Mouse (Mus musculus) heart, adult 2 months (tissue): ENCODE results near the gene Rp9. TPM values are rescaled to one million over a fixed set of nuclear protein-coding genes. Genes with fewer than 3 reads are reported as not detected.
A peak's percentile ranks its signal among the peaks of the same experiment; 100 is the strongest.

Source experiments
- DNase-seq, 2 experiments: peaks; one replicate each; pipeline ENCODE4 v3.0.0; 2021
- H3K27ac ChIP-seq: fragments of 200-600 bp; 2 replicates; pipeline ENCODE4 v1.8.1; 2022
- H3K27me3 ChIP-seq: fragments of 200-500 bp; 2 replicates; pipeline ENCODE4 v1.6.1; 2012; ENCODE audit warnings: mild to moderate bottlenecking, low read length, inconsistent platforms, mixed read lengths; ENCODE audit not compliant: control insufficient read depth, insufficient read depth
- H3K36me3 ChIP-seq: fragments of 200-500 bp; 2 replicates; pipeline ENCODE4 v1.6.1; 2012; ENCODE audit warnings: low read length, inconsistent platforms; ENCODE audit not compliant: control insufficient read depth, insufficient read depth
- H3K4me1 ChIP-seq: fragments of 200-500 bp; 2 replicates; pipeline ENCODE4 v1.6.1; 2011; ENCODE audit warnings: low read length; ENCODE audit not compliant: control insufficient read depth, insufficient read depth
- H3K4me3 ChIP-seq: fragments of 200-600 bp; 2 replicates; pipeline ENCODE4 v1.8.1; 2022
- H3K79me2 ChIP-seq: fragments of 200-500 bp; replicated peaks from 2 replicates; pipeline ENCODE4 v1.6.1; 2012; ENCODE audit warnings: mild to moderate bottlenecking, inconsistent platforms, low read length, moderate library complexity, mixed read lengths; ENCODE audit not compliant: control insufficient read depth, insufficient read depth
- H3K9ac ChIP-seq: fragments of 200-500 bp; 2 replicates; pipeline ENCODE4 v1.6.1; 2012; ENCODE audit warnings: low read depth, mild to moderate bottlenecking, control low read depth, inconsistent platforms, low read length, mixed read lengths
- CTCF ChIP-seq: fragments of 200-600 bp; IDR thresholded peaks from 2 replicates; pipeline ENCODE4 v1.8.1; 2022; ENCODE audit warnings: antibody characterized with exemption, mild to moderate bottlenecking, moderate library complexity
- EP300 ChIP-seq: fragments of 200-500 bp; IDR thresholded peaks from 2 replicates; pipeline ENCODE4 v1.6.1; 2011; ENCODE audit warnings: low read depth, low read length, control low read depth; ENCODE audit not compliant: insufficient read depth
- POLR2A ChIP-seq: fragments of 200-500 bp; IDR thresholded peaks from 2 replicates; pipeline ENCODE4 v1.6.1; 2011; ENCODE audit warnings: mild to moderate bottlenecking, low read depth, low read length, control low read depth; ENCODE audit not compliant: insufficient read depth
- WGBS: fragments of 180-500 bp; shearing (Covaris S2); methylation state at CpG from one replicate; pipeline ENCODE4 v1.1.7; 2018; 5-methylcytosine and 5-hydroxymethylcytosine counted together
- intact Hi-C: fragments of 180-260 bp; cut with DNase I; formaldehyde crosslinking; loops from one replicate; pipeline ENCODE4 v1.15.1; 2025
- long read RNA-seq: library from polyadenylated mRNA; stranded (forward); transcript quantifications from one replicate; pipeline ENCODE4 v2.0.0, GENCODE M21; 2021
- polyA plus RNA-seq: library from polyadenylated mRNA; depleted of rRNA; stranded (reverse); fragments of >200 nt; gene quantifications from 2 replicates; pipeline ENCODE4 v1.2.3, GENCODE M21; 2012; rRNA removed
- total RNA-seq, 2 experiments: library from RNA; stranded (reverse); gene quantifications; 2 replicates each; pipeline ENCODE4 v1.2.3; 2021

Gene Rp9
- total RNA-seq (10 to 100 TPM; 42.6 to 46.1 TPM), polyA plus RNA-seq (35.1 and 39.5 TPM in 2 replicates)
- long read RNA-seq, transcript Rp9-201 (6 exons, 1,134 nt), result major isoform, 18 of 23 reads
- long read RNA-seq, partial matches to known transcripts, result 5 of 23 reads
- long read RNA-seq, other reads (novel, unspliced or antisense), result 0 of 23 reads

DNA sequence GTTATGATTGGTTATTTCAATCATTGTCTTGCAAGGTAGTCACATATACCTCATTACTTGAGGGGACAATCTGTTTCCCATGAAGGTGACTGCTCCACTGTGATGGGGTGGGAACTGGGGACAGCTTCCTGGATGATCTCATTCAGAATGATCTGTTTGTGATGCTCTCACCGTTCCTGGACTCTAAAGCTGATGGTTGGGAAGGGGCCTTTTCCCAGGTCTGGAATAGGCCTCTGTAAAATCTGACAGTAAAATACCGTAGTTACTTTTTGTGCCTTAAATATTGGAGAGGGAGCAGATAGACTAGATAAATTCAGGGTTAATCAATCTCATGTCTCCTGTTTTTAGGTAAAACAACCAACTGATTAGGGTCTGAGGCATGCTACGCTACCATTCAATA, at the start of gene Rp9:
TSS of gene Rp9 (minus strand) at position 101 of the 400 bp plus-strand sequence.
- TF ChIP-seq CTCF (no peak), EP300 (no peak), POLR2A (no peak)
- peaks cover 2% of the 10 kb centered on the region for H3K4me1 ChIP-seq
- peak within 1 kb of the TSS; percentile 91 for H3K4me3 ChIP-seq
- no peaks in the 10 kb centered on the region for H3K36me3 ChIP-seq
- peak within 1 kb of the TSS; percentile 83 for H3K27ac ChIP-seq
- no peaks in the 10 kb centered on the region for H3K27me3 ChIP-seq
- peak within 1 kb of the TSS; percentile 39; the same call in 1 of the 2 replicates for H3K9ac ChIP-seq
- intact Hi-C loops, result no loop called here
- peaks cover 6% of the 10 kb centered on the region for H3K79me2 ChIP-seq
- 79% methylated on average over 3 of the region's 3 CpGs for WGBS
- no peak for DNase-seq

- H3K4me3 ChIP-seq, result no peak overlapping the region
- TF ChIP-seq POLR2A, result no peak
- TF ChIP-seq CTCF, result peak; percentile 86
- no peak for TF ChIP-seq EP300
- H3K27me3 ChIP-seq, result no peaks in the 10 kb centered on the region
- no peaks in the 10 kb centered on the region; the same call in 1 of the 2 replicates for H3K36me3 ChIP-seq
- intact Hi-C loops, result no loop called here
- WGBS, result 98% methylated on average over 3 of the region's 3 CpGs
- peak; percentile 19 to 33 for DNase-seq
- no peak overlapping the region for H3K27ac ChIP-seq
- no peaks in the 10 kb centered on the region for H3K4me1 ChIP-seq
- H3K79me2 ChIP-seq, result no peaks in the 10 kb centered on the region
- no peak overlapping the region for H3K9ac ChIP-seq
Measured at GRCm38 (mm10) chr9:22518394-22519041, 49.0 kb upstream of the Rp9 start.

DNA sequence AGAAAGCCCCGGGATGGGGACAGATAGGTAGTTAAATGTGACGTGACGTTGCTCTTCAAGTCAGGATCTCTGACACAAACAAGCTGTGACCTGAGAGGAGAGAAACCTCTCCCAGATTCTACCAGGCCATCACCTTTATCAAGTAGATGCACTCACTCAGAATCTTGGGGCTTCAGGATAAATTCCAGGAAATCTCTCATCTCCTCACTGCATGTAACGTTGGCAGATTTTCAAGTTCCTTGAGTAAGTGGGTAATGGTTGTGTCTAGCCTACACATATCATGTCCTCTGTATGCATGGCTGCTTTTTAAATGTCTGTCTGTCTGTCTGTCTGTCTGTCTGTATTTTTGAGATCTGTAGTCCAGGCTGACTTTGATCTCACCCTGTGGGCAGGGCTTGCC, 45.5 kb upstream of the Rp9 start:
- H3K36me3 ChIP-seq, result no peaks in the 10 kb centered on the region
- intact Hi-C loops, result no loop called here
- H3K27me3 ChIP-seq, result no peaks in the 10 kb centered on the region
- TF ChIP-seq EP300 (no peak), POLR2A (no peak), CTCF (no peak)
- no peak overlapping the region for H3K9ac ChIP-seq
- no peaks in the 10 kb centered on the region for H3K4me1 ChIP-seq
- no peak overlapping the region for H3K27ac ChIP-seq
- no peaks in the 10 kb centered on the region for H3K79me2 ChIP-seq
- 88% methylated on average over 4 of the region's 4 CpGs for WGBS
- H3K4me3 ChIP-seq, result no peak overlapping the region
- no peak for DNase-seq

- Histone ChIP-seq H3K27me3 (no peaks in the 10 kb centered on the region), H3K4me3 (no peak overlapping the region), H3K4me1 (no peaks in the 10 kb centered on the region), H3K9ac (no peak overlapping the region), H3K27ac (no peak overlapping the region), H3K79me2 (no peaks in the 10 kb centered on the region), H3K36me3 (no peaks in the 10 kb centered on the region)
- intact Hi-C loops, result no loop called here
- no peak for DNase-seq
- TF ChIP-seq CTCF (no peak), POLR2A (no peak), EP300 (no peak)
- 52% methylated on average over 2 of the region's 2 CpGs for WGBS
Measured at GRCm38 (mm10) chr9:22505574-22505973, 36.0 kb upstream of the Rp9 start.

- 89% methylated on average over 5 of the region's 5 CpGs for WGBS
- TF ChIP-seq CTCF (no peak), EP300 (no peak), POLR2A (no peak)
- Histone ChIP-seq H3K9ac (no peak overlapping the region), H3K27ac (no peak overlapping the region), H3K27me3 (no peaks in the 10 kb centered on the region), H3K4me1 (no peaks in the 10 kb centered on the region), H3K79me2 (no peaks in the 10 kb centered on the region), H3K36me3 (no peaks in the 10 kb centered on the region), H3K4me3 (no peak overlapping the region)
- intact Hi-C loops, result no loop called here
- no peak for DNase-seq
Measured at GRCm38 (mm10) chr9:22503581-22503980, 34.0 kb upstream of the Rp9 start.

- Histone ChIP-seq H3K36me3 (no peaks in the 10 kb centered on the region), H3K4me1 (no peaks in the 10 kb centered on the region), H3K4me3 (no peak overlapping the region), H3K9ac (no peak overlapping the region), H3K27ac (no peak overlapping the region), H3K79me2 (no peaks in the 10 kb centered on the region), H3K27me3 (no peaks in the 10 kb centered on the region)
- no peak for DNase-seq
- intact Hi-C loops, result no loop called here
- WGBS, result 80% methylated on average over 2 of the region's 2 CpGs
- no peak for TF ChIP-seq POLR2A
- no peak for TF ChIP-seq EP300
- no peak for TF ChIP-seq CTCF
Measured at GRCm38 (mm10) chr9:22502972-22503371, 33.4 kb upstream of the Rp9 start.
